Mouse (Mus musculus) gonadal fat pad, adult 2 months (tissue): ENCODE measurements around the gene 4931428F04Rik. TPM values are rescaled to one million over a fixed set of nuclear protein-coding genes. Genes with fewer than 3 reads are reported as not detected.

Experiments used
- DNase-seq: peaks from one replicate; pipeline ENCODE4 v3.0.0-alpha.2; 2012; ENCODE audit warnings: low read depth
- polyA plus RNA-seq: library from polyadenylated mRNA; depleted of rRNA; stranded (reverse); fragments of >200 nt; gene quantifications from 2 replicates; pipeline ENCODE4 v1.2.3, GENCODE M21; 2012; rRNA removed

Gene 4931428F04Rik
- polyA plus RNA-seq = 5.3 and 5.4 TPM in 2 replicates

DNA sequence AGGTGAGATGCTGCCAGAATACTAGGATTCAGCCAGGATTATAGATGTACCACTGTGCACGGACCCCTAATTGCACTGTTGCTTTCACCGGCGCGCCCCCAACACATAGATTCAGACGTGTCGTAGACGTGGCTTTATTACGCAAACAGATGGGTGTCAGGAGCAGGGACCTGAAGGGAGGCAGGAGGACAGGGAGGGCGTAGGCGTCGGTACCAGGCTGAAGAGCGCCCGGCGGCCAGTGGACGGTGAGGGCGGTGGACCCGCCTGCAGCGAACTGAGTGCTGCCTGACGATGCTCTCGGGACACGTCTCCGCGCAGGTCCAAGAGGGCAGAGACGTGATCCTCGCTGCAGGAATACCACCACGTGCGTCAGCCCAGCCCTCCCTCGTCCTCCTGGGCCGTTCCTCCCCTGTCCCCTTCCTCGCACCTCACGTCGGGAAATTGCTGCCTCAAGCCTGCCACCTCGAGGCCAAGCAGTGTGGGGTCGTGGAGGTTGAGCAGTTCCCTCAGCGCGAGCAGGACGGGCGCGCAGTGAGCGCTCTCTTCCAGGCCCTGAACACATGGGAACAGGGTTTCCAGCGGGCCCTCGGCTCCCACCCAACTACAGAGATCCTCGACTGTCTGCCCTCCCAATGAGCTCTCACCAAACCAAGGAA, at the start of gene 4931428F04Rik:
Gene 4931428F04Rik, minus strand, starts transcription at position 60 of the 656 bp plus-strand sequence.
- no peak for DNase-seq

GRCm38 (mm10) chr8:105338992-105339391, 49.3 kb upstream of the 4931428F04Rik start:
- no peak for DNase-seq

GRCm38 (mm10) chr8:105336373-105337130, 46.9 kb upstream of the 4931428F04Rik start:
- no peak for DNase-seq

DNA sequence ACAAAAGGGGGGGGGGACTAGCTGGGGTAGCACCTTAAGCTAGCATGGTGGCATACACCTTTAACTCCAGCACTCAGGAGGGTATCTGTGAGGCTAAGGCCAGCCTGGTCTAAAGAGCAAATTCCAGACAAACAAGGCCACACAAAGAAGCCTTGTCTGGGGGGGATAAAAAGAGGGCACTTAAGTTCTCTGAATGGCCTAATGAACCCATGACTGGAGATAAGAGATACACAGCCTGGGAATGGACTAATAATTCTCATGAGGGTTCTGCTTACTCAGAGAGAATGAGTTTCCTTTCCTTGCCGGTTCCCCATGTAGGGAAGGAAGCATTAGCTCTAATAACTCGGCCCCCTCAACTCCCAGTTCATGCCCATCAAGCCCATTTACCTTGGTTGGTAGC, 42.9 kb upstream of the 4931428F04Rik start:
- no peak for DNase-seq

DNA sequence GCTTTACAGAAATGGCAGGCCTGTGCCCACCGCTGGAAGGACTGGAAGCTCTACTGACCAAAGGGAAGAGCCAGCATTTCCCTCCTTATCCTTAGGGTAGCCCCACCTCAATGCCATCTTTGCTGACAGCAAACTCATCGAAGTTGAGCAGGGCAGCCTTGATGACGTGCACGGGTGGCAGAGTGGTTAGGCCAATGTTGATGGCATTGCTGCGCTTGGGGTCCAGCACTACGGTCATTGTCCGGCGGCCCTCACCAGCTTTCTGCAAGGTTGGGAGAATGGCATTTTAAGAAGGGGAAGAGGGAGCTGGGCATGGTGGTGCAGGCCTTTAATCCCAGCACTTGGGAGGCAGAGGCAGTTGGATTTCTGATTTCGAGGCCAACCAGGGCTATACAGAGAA, 42.3 kb upstream of the 4931428F04Rik start:
- DNase-seq = no peak

DNA sequence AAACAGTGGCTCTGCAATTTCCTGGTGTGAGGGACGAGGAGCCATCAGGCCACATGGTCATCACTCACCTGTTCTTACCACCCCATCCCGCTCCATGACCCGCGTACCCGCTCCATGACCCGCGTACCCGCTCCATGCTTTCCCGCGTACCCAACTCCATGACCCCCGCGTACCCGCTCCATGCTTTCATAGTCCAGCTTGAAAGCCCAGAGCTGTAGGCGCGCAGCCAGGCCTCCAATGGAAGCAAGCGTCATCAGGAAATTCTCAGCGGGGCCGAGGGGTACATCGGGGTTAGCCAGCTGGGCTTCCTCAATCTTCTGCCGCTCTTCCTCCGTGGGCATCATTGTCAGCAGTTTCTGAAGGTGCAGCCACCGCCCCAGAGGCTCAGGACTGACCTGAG, 41.8 kb upstream of the 4931428F04Rik start:
- no peak for DNase-seq

- no peak for DNase-seq
Measured at GRCm38 (mm10) chr8:105330325-105330724, 40.7 kb upstream of the 4931428F04Rik start.

- no peak for DNase-seq
Measured at GRCm38 (mm10) chr8:105326968-105327367, 37.3 kb upstream of the 4931428F04Rik start.

GRCm38 (mm10) chr8:105326141-105326672, 36.5 kb upstream of the 4931428F04Rik start, which contains the start of the genes Lrrc29 and Tmem208:
TSS of gene Lrrc29 (minus strand) at chr8:105326278.
TSS of gene Tmem208 (plus strand) at chr8:105326354.
- no peak for DNase-seq

DNA sequence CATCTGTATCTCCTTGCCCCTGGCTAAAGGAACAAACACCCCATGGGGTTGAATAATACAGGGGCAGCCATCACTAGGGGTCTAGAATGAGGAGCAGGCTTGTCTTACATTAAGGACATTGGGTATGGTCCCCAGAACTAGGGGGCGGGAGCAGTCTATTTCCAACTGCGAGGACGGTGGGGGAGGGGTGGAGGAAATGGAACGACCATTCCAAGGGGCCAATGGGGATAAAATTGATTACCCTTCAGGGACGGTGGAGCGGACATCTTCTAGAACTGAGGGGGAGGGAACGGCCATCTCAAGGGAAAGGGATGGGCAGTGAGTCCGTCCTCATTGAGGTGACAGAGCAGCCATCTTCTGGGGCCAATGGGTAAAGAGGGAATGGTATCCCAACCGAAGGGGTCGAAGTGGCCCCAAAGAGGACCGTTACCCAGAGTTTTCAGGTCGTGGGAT, 36.0 kb upstream of the 4931428F04Rik start:
- DNase-seq = no peak

DNA sequence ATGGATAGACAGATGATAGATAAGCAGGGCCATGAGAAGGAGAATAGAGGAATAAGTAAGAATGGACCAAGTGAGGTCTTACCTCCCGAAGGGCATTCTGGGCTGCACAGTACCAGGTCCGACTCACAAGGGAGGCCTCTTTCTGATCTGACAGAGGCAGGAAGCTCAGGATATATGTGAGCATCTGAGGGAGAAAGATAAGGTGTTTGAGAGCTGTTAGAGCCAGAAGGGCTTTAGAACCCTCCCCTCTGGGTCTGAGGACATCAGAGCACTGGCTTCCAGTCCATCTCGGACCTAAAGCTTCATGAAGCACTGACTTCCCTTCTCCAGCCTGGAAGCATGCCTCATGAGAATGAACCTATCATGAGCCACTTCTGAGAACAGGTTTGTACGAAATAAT, 33.5 kb upstream of the 4931428F04Rik start:
- no peak for DNase-seq

DNA sequence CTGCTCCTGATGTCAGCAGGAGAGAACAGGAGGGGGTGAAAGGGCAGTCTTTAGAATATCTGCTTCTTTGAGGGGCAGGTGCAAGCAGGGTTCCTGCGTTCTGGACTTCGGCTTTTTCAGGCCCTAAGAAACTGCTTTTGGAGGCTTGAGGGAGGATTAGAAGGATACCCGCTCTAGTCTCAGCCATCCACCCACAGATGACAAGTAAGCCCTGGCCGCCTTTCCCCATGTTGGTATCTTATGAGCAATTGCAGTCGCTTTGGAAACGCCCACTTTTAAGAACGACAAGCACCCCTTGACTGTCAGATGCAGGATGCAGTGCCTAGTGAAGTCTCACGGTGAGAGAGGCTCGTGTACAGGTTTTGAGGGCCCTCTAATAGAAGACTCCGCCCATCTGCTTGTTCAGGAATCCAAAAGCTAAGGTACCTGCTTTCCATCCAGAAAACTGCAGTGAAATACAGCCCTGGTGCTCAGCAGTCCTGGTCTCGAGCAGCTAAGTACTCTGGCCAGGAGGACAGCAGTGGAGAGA, 29.1 kb upstream of the 4931428F04Rik start:
- no peak for DNase-seq

- DNase-seq = no peak
Measured at GRCm38 (mm10) chr8:105317941-105318340, 28.3 kb upstream of the 4931428F04Rik start.

DNA sequence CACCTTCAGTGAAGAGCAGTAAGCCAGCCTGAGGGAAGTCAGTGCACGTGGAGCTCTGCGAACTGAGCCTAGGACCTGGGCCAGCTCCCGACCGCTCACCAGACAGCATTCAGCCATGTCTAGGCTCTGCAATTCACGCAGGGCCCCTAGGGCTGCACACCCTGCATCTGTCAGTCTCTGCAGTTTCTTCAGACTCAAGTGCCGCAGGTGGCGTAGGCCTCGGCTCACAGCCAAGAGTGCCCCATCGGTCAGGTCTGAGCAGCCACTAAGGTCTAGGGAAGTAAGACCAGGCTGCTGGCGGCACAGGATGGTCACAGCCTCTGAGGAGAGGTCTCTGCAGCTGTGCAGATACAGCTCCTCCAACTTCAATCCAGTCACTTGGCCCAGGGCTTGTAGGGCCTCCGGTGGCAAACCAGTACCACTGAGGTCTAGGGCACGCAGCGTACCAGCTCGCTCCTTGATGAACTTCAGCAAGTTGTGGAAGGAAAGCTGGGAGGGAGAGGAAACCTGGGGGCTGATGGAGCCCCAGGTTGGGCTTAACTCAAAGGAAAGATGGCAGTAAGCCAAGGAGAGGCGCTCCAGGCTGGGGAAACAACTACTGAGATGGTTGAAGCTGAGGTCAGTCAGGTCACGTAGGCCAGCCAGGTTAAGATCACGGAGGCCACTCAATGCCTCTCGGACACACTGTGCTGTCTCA, 25.6 kb upstream of the 4931428F04Rik start:
- DNase-seq = no peak

- no peak for DNase-seq
Measured at GRCm38 (mm10) chr8:105313622-105314402, 24.1 kb upstream of the 4931428F04Rik start.

DNA sequence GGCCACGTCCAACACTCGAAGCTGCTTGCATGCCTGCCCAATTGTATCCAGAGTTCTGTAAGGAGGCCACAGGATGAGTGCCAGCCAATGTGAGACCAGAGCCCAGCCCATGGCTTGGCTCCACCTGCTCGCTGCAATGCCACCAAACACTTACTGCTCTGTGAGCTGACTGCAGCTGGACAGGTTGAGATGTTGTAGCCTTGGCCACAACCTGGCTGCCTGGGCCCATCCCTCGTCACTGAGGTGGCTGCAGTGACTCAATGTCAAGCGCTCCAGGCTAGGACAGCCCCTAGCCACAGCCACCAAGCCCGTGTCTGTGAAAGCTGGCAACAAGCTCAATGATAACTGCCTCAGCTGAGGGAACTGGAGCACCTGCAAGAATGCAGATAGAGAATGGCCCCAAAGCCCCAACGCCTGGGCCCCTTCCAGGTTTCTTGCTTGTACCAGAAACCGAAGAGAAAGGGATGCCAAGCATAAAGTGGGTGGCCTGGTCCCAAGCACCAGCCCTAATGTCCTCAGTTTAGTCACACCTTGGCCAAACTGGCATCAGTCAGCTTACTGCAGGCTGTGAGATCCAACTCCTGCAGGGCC, 23.3 kb upstream of the 4931428F04Rik start:
- DNase-seq = no peak

DNA sequence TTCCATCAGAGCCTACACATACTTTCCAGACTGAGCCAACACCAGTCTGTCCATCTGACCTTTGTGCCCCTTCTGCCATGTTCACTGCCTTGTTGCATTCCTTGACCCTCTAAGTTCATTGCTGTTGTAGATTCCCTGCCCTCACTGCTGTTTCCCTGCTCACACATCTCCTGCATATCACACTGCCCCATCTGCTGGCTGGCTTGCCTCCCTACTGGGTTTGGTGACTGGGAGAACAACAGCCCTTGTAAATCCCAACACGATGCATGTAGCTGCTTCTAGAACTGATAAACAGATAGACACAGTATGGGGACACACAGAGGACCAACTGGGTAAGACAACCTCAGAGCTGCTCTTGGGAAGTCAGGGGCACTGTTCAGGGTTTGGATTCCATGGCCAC, 22.1 kb upstream of the 4931428F04Rik start:
- no peak for DNase-seq

GRCm38 (mm10) chr8:105310118-105310517, 20.5 kb upstream of the 4931428F04Rik start:
- no peak for DNase-seq

GRCm38 (mm10) chr8:105309142-105309847, 19.6 kb upstream of the 4931428F04Rik start:
- DNase-seq = no peak

DNA sequence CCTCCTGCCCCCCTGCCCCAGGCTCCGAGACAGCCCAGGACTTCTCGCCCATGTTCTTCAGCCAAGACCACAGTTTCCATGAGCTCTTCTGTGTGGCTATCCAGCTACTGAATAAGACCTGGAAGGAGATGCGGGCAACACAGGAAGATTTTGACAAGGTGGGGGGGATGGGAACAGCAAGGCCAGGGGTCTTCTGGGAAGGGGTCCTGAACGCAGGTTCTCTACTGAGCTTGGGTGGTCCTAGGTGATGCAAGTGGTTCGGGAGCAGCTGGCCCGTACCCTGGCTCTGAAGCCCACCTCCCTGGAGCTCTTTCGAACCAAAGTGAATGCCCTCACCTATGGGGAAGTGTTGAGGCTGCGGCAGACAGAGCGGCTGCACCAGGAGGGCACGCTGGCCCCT, 18.8 kb upstream of the 4931428F04Rik start:
- DNase-seq = no peak
